Mouse (Mus musculus): ENCODE results near the gene Il10ra. TPM values are rescaled to one million over a fixed set of nuclear protein-coding genes. Genes with fewer than 3 reads are reported as not detected.

The Il10ra gene
- total and polyA plus RNA-seq, 2 experiments from 2014 or later: 0.70 to 1.5 TPM

- peak overlapping the region; percentile 37; the same call in 1 of the 2 replicates for H3K9ac ChIP-seq (replicated peaks; ENCODE audit: low read length)
- H3K9me3 ChIP-seq (ENCODE audit: low read length): no peaks in the 10 kb centered on the region
- 13% methylated on average over 20 of the region's 20 CpGs for WGBS
- ATAC-seq (peak; percentile 96), DNase-seq (ENCODE audit: low spot score) (peak; percentile 97)
- peak; percentile 98 for TF ChIP-seq CTCF (IDR thresholded peaks at IDR 0.05; ENCODE audit: low read depth)
- no peaks in the 10 kb centered on the region for H3K4me1 ChIP-seq (ENCODE audit: insufficient read depth, low read length)
- no peaks in the 10 kb centered on the region for H3K27me3 ChIP-seq (ENCODE audit: insufficient read depth, low read length)
- peak overlapping the region; percentile 74 for H3K27ac ChIP-seq
- peak overlapping the region; percentile 19 for H3K4me3 ChIP-seq (ENCODE audit: low read length)
- H3K36me3 ChIP-seq (ENCODE audit: insufficient read depth, low read length): no peaks in the 10 kb centered on the region
- peak overlapping the region; percentile 49 for H3K4me2 ChIP-seq (ENCODE audit: low read depth, low read length)
These were observed 31.6 kb upstream of the Il10ra start for GRCm38 (mm10) chr9:45300422-45301104.

GRCm38 (mm10) chr9:45299231-45300006 is 30.5 kb upstream of the Il10ra start:
- H3K4me3 ChIP-seq (ENCODE audit: low read length): no peak overlapping the region
- no peak overlapping the region for H3K27ac ChIP-seq
- no peaks in the 10 kb centered on the region for H3K27me3 ChIP-seq (ENCODE audit: insufficient read depth, low read length)
- TF ChIP-seq CTCF (IDR thresholded peaks at IDR 0.05; ENCODE audit: low read depth): peak; percentile 73
- H3K9ac ChIP-seq (replicated peaks; ENCODE audit: low read length): no peak overlapping the region
- 83% methylated on average over 11 of the region's 11 CpGs for WGBS
- no peak for ATAC-seq
- DNase-seq (ENCODE audit: low spot score): peak; percentile 53
- H3K4me1 ChIP-seq (ENCODE audit: insufficient read depth, low read length): no peaks in the 10 kb centered on the region
- no peaks in the 10 kb centered on the region for H3K9me3 ChIP-seq (ENCODE audit: low read length)
- H3K4me2 ChIP-seq (ENCODE audit: low read depth, low read length): no peak overlapping the region
- H3K36me3 ChIP-seq (ENCODE audit: insufficient read depth, low read length): no peaks in the 10 kb centered on the region

GRCm38 (mm10) chr9:45294210-45295011 is 25.5 kb upstream of the Il10ra start:
- Histone ChIP-seq H3K27me3 (ENCODE audit: insufficient read depth, low read length) (no peaks in the 10 kb centered on the region), H3K9ac (replicated peaks; ENCODE audit: low read length) (no peak overlapping the region), H3K27ac (no peak overlapping the region), H3K9me3 (ENCODE audit: low read length) (no peaks in the 10 kb centered on the region), H3K4me2 (ENCODE audit: low read depth, low read length) (no peak overlapping the region), H3K4me3 (ENCODE audit: low read length) (no peak overlapping the region), H3K36me3 (ENCODE audit: insufficient read depth, low read length) (no peaks in the 10 kb centered on the region), H3K4me1 (ENCODE audit: insufficient read depth, low read length) (no peaks in the 10 kb centered on the region)
- no peak for ATAC-seq
- TF ChIP-seq CTCF (IDR thresholded peaks at IDR 0.05; ENCODE audit: low read depth): no peak
- 39% methylated on average over 10 of the region's 10 CpGs for WGBS
- DNase-seq (ENCODE audit: low spot score): no peak

- no peak overlapping the region for H3K9ac ChIP-seq (replicated peaks; ENCODE audit: low read length)
- H3K4me3 ChIP-seq (ENCODE audit: low read length): no peak overlapping the region
- no peak for DNase-seq (ENCODE audit: low spot score)
- 77% methylated on average over 11 of the region's 11 CpGs for WGBS
- H3K4me1 ChIP-seq (ENCODE audit: insufficient read depth, low read length): no peaks in the 10 kb centered on the region
- H3K27me3 ChIP-seq (ENCODE audit: insufficient read depth, low read length): no peaks in the 10 kb centered on the region
- no peaks in the 10 kb centered on the region for H3K9me3 ChIP-seq (ENCODE audit: low read length)
- no peak for TF ChIP-seq CTCF (IDR thresholded peaks at IDR 0.05; ENCODE audit: low read depth)
- H3K27ac ChIP-seq: no peak overlapping the region
- no peaks in the 10 kb centered on the region for H3K36me3 ChIP-seq (ENCODE audit: insufficient read depth, low read length)
- no peak for ATAC-seq
- H3K4me2 ChIP-seq (ENCODE audit: low read depth, low read length): no peak overlapping the region
These were observed 22.7 kb upstream of the Il10ra start for GRCm38 (mm10) chr9:45291481-45292168.

- no peak overlapping the region for H3K4me2 ChIP-seq (ENCODE audit: low read depth, low read length)
These were observed 13.5 kb upstream of the Il10ra start for GRCm38 (mm10) chr9:45282466-45282865.

GRCm38 (mm10) chr9:45280891-45281290 is 11.9 kb upstream of the Il10ra start:
- ATAC-seq: no peak
- H3K4me1 ChIP-seq (ENCODE audit: insufficient read depth, low read length): no peaks in the 10 kb centered on the region
- 82% methylated on average over 3 of the region's 3 CpGs for WGBS

More at GRCm38 (mm10) chr9:45282466-45282865, 13.5 kb upstream of the Il10ra start:
- H3K4me1 ChIP-seq (ENCODE audit: insufficient read depth, low read length): no peaks in the 10 kb centered on the region
- H3K4me3 ChIP-seq (ENCODE audit: low read length): no peak overlapping the region
- no peaks in the 10 kb centered on the region for H3K9me3 ChIP-seq (ENCODE audit: low read length)
- H3K27ac ChIP-seq: no peak overlapping the region
- DNase-seq (ENCODE audit: low spot score): no peak
- no peak overlapping the region for H3K9ac ChIP-seq (replicated peaks; ENCODE audit: low read length)
- WGBS: 90% methylated on average over 5 of the region's 5 CpGs
- H3K27me3 ChIP-seq (ENCODE audit: insufficient read depth, low read length): no peaks in the 10 kb centered on the region
- no peak for ATAC-seq
- TF ChIP-seq CTCF (IDR thresholded peaks at IDR 0.05; ENCODE audit: low read depth): no peak
- H3K36me3 ChIP-seq (ENCODE audit: insufficient read depth, low read length): no peaks in the 10 kb centered on the region

More at GRCm38 (mm10) chr9:45280891-45281290, 11.9 kb upstream of the Il10ra start:
- no peak overlapping the region for H3K27ac ChIP-seq
- H3K36me3 ChIP-seq (ENCODE audit: insufficient read depth, low read length): no peaks in the 10 kb centered on the region
- no peak overlapping the region for H3K4me3 ChIP-seq (ENCODE audit: low read length)
- H3K4me2 ChIP-seq (ENCODE audit: low read depth, low read length): no peak overlapping the region
- H3K9ac ChIP-seq (replicated peaks; ENCODE audit: low read length): no peak overlapping the region
- no peaks in the 10 kb centered on the region for H3K27me3 ChIP-seq (ENCODE audit: insufficient read depth, low read length)
- H3K9me3 ChIP-seq (ENCODE audit: low read length): no peaks in the 10 kb centered on the region
- TF ChIP-seq CTCF (IDR thresholded peaks at IDR 0.05; ENCODE audit: low read depth): no peak
- DNase-seq (ENCODE audit: low spot score): no peak

All from hindbrain, postnatal 0 days (tissue).